Mouse (Mus musculus) midbrain, embryonic 16.5 days (tissue): ENCODE measurements at regions not wholly inside any gene's neighbourhood (a gene's known extent, or its start where the extent isn't known, plus 50 kb on each side); places are given as distances from the start of the nearest gene placed in this dataset.

Source experiments
- ATAC-seq: fragments of 200-750 bp; cut with Nextera tagmentation; 2 replicates; pipeline ENCODE4 v1.8.0; 2017; ENCODE audit warnings: moderate TSS enrichment
- H3K27ac ChIP-seq: fragments of 300-500 bp; sonication (generic); 2 replicates; pipeline ENCODE4 v1.5.1; 2014; ENCODE audit warnings: mild to moderate bottlenecking, low read length, mixed read lengths
- H3K27me3 ChIP-seq: fragments of 300-500 bp; sonication (generic); 2 replicates; pipeline ENCODE4 v1.6.1; 2014; ENCODE audit warnings: low read depth, low read length, mixed read lengths; ENCODE audit not compliant: control insufficient read depth, insufficient read depth
- H3K36me3 ChIP-seq: fragments of 300-500 bp; sonication (generic); 2 replicates; pipeline ENCODE4 v1.6.1; 2014; ENCODE audit warnings: mild to moderate bottlenecking, low read length, moderate library complexity, mixed read lengths; ENCODE audit not compliant: control insufficient read depth, insufficient read depth
- H3K4me1 ChIP-seq: fragments of 300-500 bp; sonication (generic); 2 replicates; pipeline ENCODE4 v1.6.1; 2014; ENCODE audit warnings: mild to moderate bottlenecking, low read length, mixed read lengths; ENCODE audit not compliant: control insufficient read depth, insufficient read depth
- H3K4me2 ChIP-seq: fragments of 300-500 bp; sonication (generic); 2 replicates; pipeline ENCODE4 v1.6.1; 2014; ENCODE audit warnings: mild to moderate bottlenecking, low read length, mixed read lengths
- H3K4me3 ChIP-seq: fragments of 300-500 bp; sonication (generic); 2 replicates; pipeline ENCODE4 v1.5.1; 2014; ENCODE audit warnings: low read depth, mild to moderate bottlenecking, low read length, moderate library complexity, mixed read lengths
- H3K9ac ChIP-seq: fragments of 300-500 bp; sonication (generic); 2 replicates; pipeline ENCODE4 v1.6.1; 2014; ENCODE audit warnings: low read depth, low read length, mixed read lengths
- H3K9me3 ChIP-seq: fragments of 300-500 bp; sonication (generic); replicated peaks from 2 replicates; pipeline ENCODE4 v1.6.1; 2014; ENCODE audit warnings: mild to moderate bottlenecking, low read length, mixed read lengths; ENCODE audit not compliant: control insufficient read depth, poor library complexity, severe bottlenecking
- WGBS: fragments of 180-500 bp; shearing (Covaris S2); extraction: QIAGEN DNeasy Blood & Tissue Kit; methylation state at CpG from one replicate; pipeline ENCODE4 v1.1.7; 2014; 5-methylcytosine and 5-hydroxymethylcytosine counted together

DNA sequence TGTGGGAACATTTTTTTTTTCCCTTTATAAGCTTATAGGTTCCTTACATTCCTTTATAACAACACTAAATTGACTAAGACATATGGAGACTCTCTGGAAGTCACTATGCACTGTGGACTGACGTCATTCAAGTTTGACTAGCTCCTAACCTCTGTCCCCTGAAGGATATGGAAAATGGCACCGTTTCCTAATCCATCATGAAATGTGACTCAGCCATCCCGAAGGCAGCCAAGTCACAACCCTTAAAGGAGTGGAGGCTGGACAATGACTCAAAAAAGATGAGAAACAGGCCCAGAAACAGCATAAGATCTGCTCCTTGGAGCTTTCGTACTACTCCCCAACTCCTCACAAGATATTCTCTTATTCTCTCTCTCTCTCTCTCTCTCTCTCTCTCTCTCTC, 253.5 kb downstream of the Hhipl2 start:
- 85% methylated on average over 4 of the region's 4 CpGs for WGBS
- no peak for ATAC-seq
- no peaks in the 10 kb centered on the region for H3K4me1 ChIP-seq
- H3K4me2 ChIP-seq: no peak overlapping the region
- H3K4me3 ChIP-seq: no peak overlapping the region
- H3K9me3 ChIP-seq: peaks cover 2% of the 10 kb centered on the region; the same call in 1 of the 2 replicates
- H3K27ac ChIP-seq: no peak overlapping the region
- no peak overlapping the region for H3K9ac ChIP-seq
- H3K27me3 ChIP-seq: no peaks in the 10 kb centered on the region
- H3K36me3 ChIP-seq: no peaks in the 10 kb centered on the region

DNA sequence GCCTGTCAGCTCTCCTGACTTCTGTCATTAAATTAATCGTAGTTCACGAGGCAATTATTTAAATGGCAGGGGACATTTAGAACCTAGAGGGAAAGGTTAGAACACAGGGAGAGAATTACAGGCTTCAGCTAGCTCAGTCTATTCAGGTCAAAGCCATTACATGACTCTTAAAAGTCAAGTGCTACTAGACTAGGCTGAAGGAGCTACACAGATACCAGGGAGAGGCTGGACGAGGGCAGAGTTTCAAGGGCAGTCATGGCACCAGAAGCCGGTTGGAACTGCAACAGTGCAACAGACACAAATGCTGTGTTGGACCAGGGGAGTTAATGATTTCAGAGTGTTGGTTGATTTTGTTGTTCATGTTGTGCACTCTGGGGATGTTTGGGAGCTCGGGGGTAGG, 254.5 kb downstream of the Hhipl2 start:
- H3K9ac ChIP-seq: no peak overlapping the region
- WGBS: 87% methylated on average over 5 of the region's 5 CpGs
- no peak overlapping the region for H3K4me3 ChIP-seq
- H3K27me3 ChIP-seq: no peaks in the 10 kb centered on the region
- no peak for ATAC-seq
- no peaks in the 10 kb centered on the region for H3K9me3 ChIP-seq
- H3K4me1 ChIP-seq: no peaks in the 10 kb centered on the region
- no peak overlapping the region for H3K27ac ChIP-seq
- no peaks in the 10 kb centered on the region for H3K36me3 ChIP-seq
- no peak overlapping the region for H3K4me2 ChIP-seq

DNA sequence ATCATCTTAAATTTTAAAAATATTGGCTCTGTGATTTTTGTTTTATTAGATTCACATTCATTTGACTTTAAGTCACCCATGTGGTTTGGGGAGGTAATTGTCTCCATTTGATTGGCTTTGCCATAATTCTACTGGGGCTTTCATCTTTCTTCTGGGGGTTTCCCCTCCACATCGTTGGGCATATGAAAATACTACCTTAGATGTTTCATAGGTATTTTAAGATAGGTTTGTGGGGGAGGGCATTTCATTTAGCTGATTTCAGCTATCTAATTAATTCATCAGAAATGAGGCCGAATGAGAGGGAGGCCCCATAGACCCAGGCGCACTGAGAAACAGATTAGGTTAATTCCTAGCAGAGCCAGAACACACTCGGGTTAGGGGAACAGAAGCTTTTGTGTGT, 259.6 kb downstream of the Hhipl2 start:
- 81% methylated on average over 4 of the region's 4 CpGs for WGBS
- Histone ChIP-seq H3K4me3 (no peak overlapping the region), H3K4me1 (no peaks in the 10 kb centered on the region), H3K9me3 (no peaks in the 10 kb centered on the region), H3K4me2 (no peak overlapping the region), H3K36me3 (no peaks in the 10 kb centered on the region), H3K27me3 (no peaks in the 10 kb centered on the region), H3K27ac (no peak overlapping the region), H3K9ac (no peak overlapping the region)
- no peak for ATAC-seq

DNA sequence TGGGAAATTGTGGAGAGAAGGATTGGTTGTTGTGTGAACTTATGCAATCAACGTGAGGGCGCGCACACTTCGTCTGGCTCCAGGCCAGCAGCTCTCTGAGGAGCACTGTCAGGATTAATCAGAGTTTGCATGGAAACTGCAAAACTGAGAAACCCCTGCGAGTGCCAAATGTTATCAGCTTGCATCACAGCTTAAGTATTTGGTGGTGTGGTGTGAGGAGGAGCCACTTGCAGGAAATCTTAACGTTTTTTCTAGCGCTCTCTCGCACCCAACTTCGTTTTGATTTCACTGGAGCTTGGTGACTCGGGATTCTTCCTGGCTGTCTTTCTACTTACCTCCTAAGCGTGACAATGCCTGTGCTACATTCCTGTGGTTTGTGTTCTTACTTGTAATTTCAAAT, 261.9 kb downstream of the Hhipl2 start:
- Histone ChIP-seq H3K9ac (no peak overlapping the region), H3K27me3 (no peaks in the 10 kb centered on the region), H3K36me3 (no peaks in the 10 kb centered on the region), H3K4me2 (no peak overlapping the region), H3K4me3 (no peak overlapping the region), H3K27ac (no peak overlapping the region), H3K9me3 (no peaks in the 10 kb centered on the region), H3K4me1 (no peaks in the 10 kb centered on the region)
- no peak for ATAC-seq
- 60% methylated on average over 11 of the region's 11 CpGs for WGBS

DNA sequence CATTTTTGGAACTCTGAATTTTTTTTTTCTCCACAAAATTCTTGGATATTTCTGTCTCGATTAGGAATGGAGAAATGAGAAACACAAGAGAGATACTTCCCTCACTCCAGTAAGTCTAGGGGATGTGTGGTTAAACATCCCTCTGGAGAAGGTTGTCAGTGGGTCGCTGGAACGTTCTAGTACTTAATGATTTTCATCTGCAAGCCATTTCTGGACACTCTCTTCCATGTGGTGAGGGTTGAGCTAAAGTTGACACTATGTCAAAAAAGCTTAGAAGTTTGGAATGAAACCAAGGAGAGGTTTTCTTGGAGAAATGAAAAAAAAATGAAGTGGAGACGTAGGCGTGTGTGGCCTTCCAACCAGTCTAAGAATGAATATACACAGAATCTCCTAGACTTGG, 268.0 kb downstream of the Hhipl2 start:
- no peak for ATAC-seq
- WGBS: 93% methylated on average over 5 of the region's 5 CpGs
- no peaks in the 10 kb centered on the region for H3K27me3 ChIP-seq
- no peak overlapping the region for H3K27ac ChIP-seq
- H3K4me3 ChIP-seq: no peak overlapping the region
- H3K9ac ChIP-seq: no peak overlapping the region
- H3K4me1 ChIP-seq: no peaks in the 10 kb centered on the region
- H3K36me3 ChIP-seq: no peaks in the 10 kb centered on the region
- no peak overlapping the region for H3K4me2 ChIP-seq
- H3K9me3 ChIP-seq: no peaks in the 10 kb centered on the region

DNA sequence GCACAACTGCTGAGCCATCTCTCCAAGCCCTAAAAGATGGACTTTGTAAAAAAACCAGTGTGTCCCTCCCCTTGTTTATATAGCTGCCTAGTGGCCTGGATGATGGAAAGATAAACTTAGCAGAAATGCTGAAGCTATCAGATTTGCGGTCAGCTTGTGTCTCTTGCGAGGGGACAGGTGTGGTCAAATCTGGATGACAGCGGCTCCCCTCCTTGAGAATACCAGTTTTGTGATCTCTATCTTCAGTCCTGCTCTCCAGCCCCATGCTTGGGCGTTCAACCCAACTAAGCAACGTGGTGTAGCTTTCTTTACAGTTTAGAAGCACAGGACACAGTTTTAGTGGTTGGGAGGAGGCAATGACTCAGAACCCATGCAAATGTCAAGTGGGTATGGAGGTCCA, 274.7 kb downstream of the Hhipl2 start:
- WGBS: 91% methylated on average over 5 of the region's 5 CpGs
- Histone ChIP-seq H3K4me3 (no peak overlapping the region), H3K4me2 (no peak overlapping the region), H3K27ac (no peak overlapping the region), H3K36me3 (no peaks in the 10 kb centered on the region), H3K9me3 (no peaks in the 10 kb centered on the region), H3K4me1 (no peaks in the 10 kb centered on the region), H3K27me3 (no peaks in the 10 kb centered on the region), H3K9ac (no peak overlapping the region)
- no peak for ATAC-seq

DNA sequence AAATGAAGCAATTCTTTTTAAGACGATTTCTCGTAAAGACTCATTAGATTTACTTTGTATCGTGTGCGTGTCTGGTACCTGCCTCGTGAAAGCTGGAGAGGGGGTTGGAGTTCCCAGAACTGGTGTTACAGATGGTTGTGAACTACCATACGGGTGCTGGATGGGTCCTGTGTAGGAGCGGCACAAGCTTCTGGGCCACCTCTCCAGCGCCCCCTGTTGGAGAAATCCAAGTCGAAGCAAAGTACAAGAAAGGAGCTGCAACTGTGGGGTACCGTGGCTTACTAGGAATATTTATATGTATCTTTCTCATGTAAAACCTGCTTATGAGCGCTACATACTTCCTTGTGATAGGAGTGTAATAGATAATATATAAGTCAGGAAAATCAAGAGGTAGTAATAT, 281.3 kb downstream of the Hhipl2 start:
- Histone ChIP-seq H3K9ac (no peak overlapping the region), H3K9me3 (no peaks in the 10 kb centered on the region), H3K4me3 (no peak overlapping the region), H3K4me1 (no peaks in the 10 kb centered on the region), H3K36me3 (no peaks in the 10 kb centered on the region), H3K27ac (no peak overlapping the region), H3K4me2 (no peak overlapping the region), H3K27me3 (no peaks in the 10 kb centered on the region)
- no peak for ATAC-seq
- 86% methylated on average over 11 of the region's 11 CpGs for WGBS

DNA sequence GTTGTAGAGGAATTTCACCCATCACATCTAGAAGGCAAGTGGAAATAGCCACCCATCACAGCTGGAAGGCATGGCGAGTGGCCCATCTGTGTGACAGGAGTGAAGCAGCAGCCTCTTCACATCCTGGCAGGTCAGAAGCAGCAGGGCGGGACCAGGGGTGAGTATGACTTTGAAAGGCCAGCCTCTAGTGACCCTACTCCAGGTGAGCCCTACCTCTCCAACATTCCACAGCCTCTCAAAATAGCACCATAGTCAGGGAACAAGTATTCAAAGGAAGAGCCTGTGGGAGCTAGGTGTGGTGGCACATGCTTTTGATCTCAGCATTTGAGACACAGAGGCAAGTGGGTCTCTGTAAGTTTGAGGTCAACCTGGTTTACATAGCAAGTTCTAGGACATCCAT, 284.9 kb downstream of the Hhipl2 start:
- 93% methylated on average over 2 of the region's 2 CpGs for WGBS
- no peak overlapping the region for H3K4me2 ChIP-seq
- no peaks in the 10 kb centered on the region for H3K4me1 ChIP-seq
- H3K9ac ChIP-seq: no peak overlapping the region
- no peaks in the 10 kb centered on the region for H3K9me3 ChIP-seq
- no peak overlapping the region for H3K4me3 ChIP-seq
- no peak overlapping the region for H3K27ac ChIP-seq
- H3K36me3 ChIP-seq: no peaks in the 10 kb centered on the region
- no peak for ATAC-seq
- H3K27me3 ChIP-seq: no peaks in the 10 kb centered on the region

DNA sequence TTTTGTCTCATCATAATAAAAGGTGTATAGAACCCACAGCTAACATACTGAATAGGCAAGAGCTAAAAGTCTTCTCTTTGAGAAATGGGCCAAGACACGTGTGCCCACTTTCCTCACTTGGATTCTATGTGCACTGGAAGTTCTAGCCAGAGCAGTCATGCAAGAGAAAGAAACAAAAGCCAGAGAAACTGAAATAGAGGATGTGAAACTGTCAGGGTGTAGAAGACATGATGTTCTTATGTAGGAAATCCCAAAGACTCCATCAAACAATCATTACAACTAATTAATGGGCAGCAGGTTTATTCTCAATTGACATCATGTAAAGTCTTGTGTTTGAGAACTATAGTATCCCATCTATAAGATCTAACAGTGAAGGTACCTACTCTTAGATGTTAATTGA, 294.9 kb downstream of the Hhipl2 start:
- no peaks in the 10 kb centered on the region for H3K9me3 ChIP-seq
- no peak overlapping the region for H3K4me2 ChIP-seq
- H3K9ac ChIP-seq: no peak overlapping the region
- H3K4me3 ChIP-seq: no peak overlapping the region
- ATAC-seq: no peak
- H3K27ac ChIP-seq: no peak overlapping the region
- no peaks in the 10 kb centered on the region for H3K27me3 ChIP-seq
- H3K36me3 ChIP-seq: no peaks in the 10 kb centered on the region
- 77% methylated on average over 1 of the region's 1 CpGs for WGBS
- no peaks in the 10 kb centered on the region for H3K4me1 ChIP-seq

DNA sequence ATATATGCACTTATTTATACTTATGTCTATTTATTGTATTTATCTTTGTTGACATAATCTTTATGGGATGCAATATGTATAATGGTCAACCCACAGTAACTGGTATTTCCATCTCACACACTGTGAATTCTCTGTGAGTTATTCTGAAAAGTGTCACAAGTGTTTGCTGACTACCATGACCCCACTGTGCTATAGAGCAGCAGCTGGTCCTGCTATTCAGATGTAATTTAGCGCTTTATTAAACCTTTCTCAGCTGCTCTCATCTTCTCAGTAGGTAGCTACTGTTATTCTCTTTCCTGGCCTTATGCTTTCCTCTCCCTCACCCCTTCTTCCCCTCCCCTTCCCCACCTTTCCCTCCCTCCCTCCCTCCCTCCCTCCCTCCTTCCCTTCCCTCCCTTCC, 296.0 kb upstream of the Dusp10 start:
- ATAC-seq: no peak

More for the DNA sequence above, 296.0 kb upstream of the Dusp10 start:
- H3K9ac ChIP-seq: no peak overlapping the region
- no peaks in the 10 kb centered on the region for H3K4me1 ChIP-seq
- no peaks in the 10 kb centered on the region for H3K9me3 ChIP-seq
- WGBS: 85% methylated on average over 1 of the region's 1 CpGs
- H3K4me2 ChIP-seq: no peak overlapping the region
- no peak overlapping the region for H3K4me3 ChIP-seq
- H3K36me3 ChIP-seq: no peaks in the 10 kb centered on the region
- no peaks in the 10 kb centered on the region for H3K27me3 ChIP-seq
- H3K27ac ChIP-seq: no peak overlapping the region
